11 mouse cellular contexts compared by ENCODE assay signal in genomic region chrX:143902300-143902699, GRCm38 (mm10). TPM values are rescaled to one million over a fixed set of nuclear protein-coding genes. Genes with fewer than 3 reads are reported as not detected.
DNase-seq lines count a peak whose midpoint lies in the region; ATAC-seq and TF ChIP-seq lines count a peak whose summit lies in the region.
"Had no signal": no experiment of that assay in that cellular context is flagged by ENCODE, and none has a peak within 500 bp of the region (broad histone marks: within the 10 kb centered on the region; RNA-seq: fewer than 3 reads in every experiment).

No protein-coding gene starts in this region.

- TF ChIP-seq POLR2A in cerebellum, adult 2 months (IDR thresholded peaks at IDR 0.05; ENCODE audit: borderline replicate concordance, insufficient read depth, low read length) = no peak

- H3K27me3 ChIP-seq in neural tube, embryonic 11.5 days (ENCODE audit: control insufficient read depth, insufficient read depth, low read length) = no peaks in the 10 kb centered on the region
- H3K27me3 ChIP-seq in hindbrain, embryonic 16.5 days (replicated peaks; ENCODE audit: control insufficient read depth, insufficient read depth, low read length) = no peaks in the 10 kb centered on the region
- peaks cover 4% of the 10 kb centered on the region; the same call in 1 of the 2 replicates for H3K27me3 ChIP-seq in midbrain, embryonic 12.5 days
- H3K27me3 ChIP-seq in heart, embryonic 10.5 days (ENCODE audit: insufficient read depth, poor library complexity, severe bottlenecking) = no peaks in the 10 kb centered on the region
- H3K27me3 ChIP-seq in cerebellum, adult 2 months (ENCODE audit: control insufficient read depth, insufficient read depth, low read length) = no peaks in the 10 kb centered on the region

- TF ChIP-seq CTCF in cerebellum, adult 2 months (IDR thresholded peaks at IDR 0.05; ENCODE audit: borderline replicate concordance, insufficient read depth, low read depth, low read length) = no peak

- ATAC-seq in neural tube, embryonic 11.5 days (ENCODE audit: insufficient read depth, low FRiP score, low TSS enrichment) = peak; percentile 70
- peak; percentile 83 for ATAC-seq in hindbrain, embryonic 16.5 days
- ATAC-seq in midbrain, embryonic 12.5 days (ENCODE audit: low FRiP score, low read depth) = peak; percentile 85
- ATAC-seq in megakaryocyte-erythroid progenitor cell, adult 5-6 weeks (replicated peaks; ENCODE audit: low FRiP score, low TSS enrichment, poor library complexity, severe bottlenecking) = no peak
- no peak for ATAC-seq in erythroid progenitor cell, adult 5-6 weeks (replicated peaks; ENCODE audit: low FRiP score, poor library complexity, severe bottlenecking)

- WGBS in neural tube, embryonic 11.5 days = 40% methylated on average over 8 of the region's 8 CpGs
- WGBS in hindbrain, embryonic 16.5 days = 31% methylated on average over 8 of the region's 8 CpGs
- WGBS in midbrain, embryonic 12.5 days = 37% methylated on average over 8 of the region's 8 CpGs
- WGBS in heart, embryonic 10.5 days = 51% methylated on average over 8 of the region's 8 CpGs
- WGBS in cerebellum, adult 2 months = 51% methylated on average over 8 of the region's 8 CpGs

- DNase-seq in neural tube, embryonic 11.5 days (ENCODE audit: low spot score) = peak; percentile 25
- no peak for DNase-seq in neural tube, embryonic 10.5 days (ENCODE audit: extremely low spot score, low spot score)
- DNase-seq in heart, embryonic 10.5 days (ENCODE audit: low spot score) = no peak
- no peak for DNase-seq in cerebellum, adult 2 months
- DNase-seq: gastrocnemius, postnatal 25 days; lung, adult 18-20 months had no signal

- no peaks in the 10 kb centered on the region for H3K4me1 ChIP-seq in neural tube, embryonic 11.5 days (ENCODE audit: control insufficient read depth, insufficient read depth, low read length)
- H3K4me1 ChIP-seq in hindbrain, embryonic 16.5 days (ENCODE audit: control insufficient read depth, insufficient read depth, low read depth, low read length) = peaks cover 6% of the 10 kb centered on the region
- peaks cover 5% of the 10 kb centered on the region for H3K4me1 ChIP-seq in midbrain, embryonic 12.5 days
- no peaks in the 10 kb centered on the region for H3K4me1 ChIP-seq in heart, embryonic 10.5 days
- no peaks in the 10 kb centered on the region for H3K4me1 ChIP-seq in cerebellum, adult 2 months (ENCODE audit: control insufficient read depth, insufficient read depth, low read length)

- H3K27ac ChIP-seq in neural tube, embryonic 11.5 days (ENCODE audit: low read depth, low read length) = peak overlapping the region; percentile 70; the same call in 1 of the 2 replicates
- H3K27ac ChIP-seq in hindbrain, embryonic 16.5 days (ENCODE audit: low read depth, low read length) = peak overlapping the region; percentile 42
- H3K27ac ChIP-seq in midbrain, embryonic 12.5 days (replicated peaks) = peak overlapping the region; percentile 81
- H3K27ac ChIP-seq in heart, embryonic 10.5 days = no peak overlapping the region
- H3K27ac ChIP-seq in cerebellum, adult 2 months (ENCODE audit: insufficient read depth, low read length) = no peak overlapping the region

- no peak overlapping the region; the same call in 1 of the 2 replicates for H3K9ac ChIP-seq in neural tube, embryonic 11.5 days (ENCODE audit: low read length)
- peak overlapping the region; percentile 17; the same call in 1 of the 2 replicates for H3K9ac ChIP-seq in hindbrain, embryonic 16.5 days (ENCODE audit: low read depth, low read length)
- H3K9ac ChIP-seq in midbrain, embryonic 12.5 days (replicated peaks) = 0 out of 2 replicates have a peak overlapping the region, but pooled peaks have one; percentile 31

- H3K4me2 ChIP-seq in neural tube, embryonic 11.5 days (ENCODE audit: low read depth) = no peak overlapping the region
- H3K4me2 ChIP-seq in hindbrain, embryonic 16.5 days (ENCODE audit: low read length) = peak overlapping the region; percentile 10; the same call in 1 of the 2 replicates
- H3K4me2 ChIP-seq in midbrain, embryonic 12.5 days (replicated peaks) = peak overlapping the region; percentile 32

- H3K4me3 ChIP-seq in neural tube, embryonic 11.5 days (ENCODE audit: low read depth, low read length) = no peak overlapping the region
- no peak overlapping the region for H3K4me3 ChIP-seq in hindbrain, embryonic 16.5 days (ENCODE audit: low read length)
- no peak overlapping the region for H3K4me3 ChIP-seq in midbrain, embryonic 12.5 days
- H3K4me3 ChIP-seq in heart, embryonic 10.5 days = no peak overlapping the region
- H3K4me3 ChIP-seq in cerebellum, adult 2 months (replicated peaks; ENCODE audit: insufficient read depth, low read depth, low read length) = no peak overlapping the region
- H3K4me3 ChIP-seq: myocyte had no signal

- no peaks in the 10 kb centered on the region for H3K9me3 ChIP-seq in neural tube, embryonic 11.5 days (ENCODE audit: control insufficient read depth, low read length)
- no peaks in the 10 kb centered on the region for H3K9me3 ChIP-seq in hindbrain, embryonic 16.5 days (ENCODE audit: control insufficient read depth, low read length)
- H3K9me3 ChIP-seq in midbrain, embryonic 12.5 days = no peaks in the 10 kb centered on the region
- H3K9me3 ChIP-seq in heart, embryonic 10.5 days = no peaks in the 10 kb centered on the region

- H3K36me3 ChIP-seq in neural tube, embryonic 11.5 days (ENCODE audit: control insufficient read depth, insufficient read depth, low read length) = no peaks in the 10 kb centered on the region
- no peaks in the 10 kb centered on the region for H3K36me3 ChIP-seq in hindbrain, embryonic 16.5 days (ENCODE audit: control insufficient read depth, insufficient read depth, low read length)
- no peaks in the 10 kb centered on the region for H3K36me3 ChIP-seq in midbrain, embryonic 12.5 days
- H3K36me3 ChIP-seq in heart, embryonic 10.5 days = no peaks in the 10 kb centered on the region

RNA-seq across cellular contexts. Expression of gene Dcx, which starts 30.8 kb away (rescaled TPM):
- polyA plus RNA-seq in neural tube, embryonic 11.5 days (2014; fragmentation: Nextera tagmentation; extraction: Ambion mirVana) = 160 and 182 TPM in 2 replicates
- 230 and 260 TPM in 2 replicates for polyA plus RNA-seq in hindbrain, embryonic 16.5 days (2015; fragmentation: Nextera tagmentation; extraction: Ambion mirVana)
- polyA plus RNA-seq in midbrain, embryonic 12.5 days (2016; fragmentation: Nextera tagmentation; extraction: Ambion mirVana) = 164 and 182 TPM in 2 replicates
- polyA plus RNA-seq in heart, embryonic 10.5 days (2016; fragmentation: Nextera tagmentation; extraction: Ambion mirVana) = 0.21 and 1.7 TPM in 2 replicates
- polyA plus RNA-seq in cerebellum, adult 2 months (2012; rRNA removed) = 2.5 and 2.8 TPM in 2 replicates
- not detected in 2 replicates for total RNA-seq in megakaryocyte-erythroid progenitor cell, adult 5-6 weeks (2014; fragmentation: Nextera tagmentation)
- not detected in 2 replicates for total RNA-seq in megakaryocyte-erythroid progenitor cell, adult 5-6 weeks (2017)
- total RNA-seq in erythroid progenitor cell, adult 5-6 weeks (2015; ENCODE audit: low replicate concordance) = not detected in 2 replicates
- total RNA-seq in erythroid progenitor cell, adult 5-6 weeks (2017; ENCODE audit: low replicate concordance) = not detected in 2 replicates

Comparison
In these comparisons a context has a peak if more than half of its experiments do, and no peak if none do; other contexts are left out.
1. ATAC-seq: peak in neural tube, embryonic 11.5 days (single experiment), hindbrain, embryonic 16.5 days (single experiment) and midbrain, embryonic 12.5 days (single experiment); none in megakaryocyte-erythroid progenitor cell, adult 5-6 weeks (single experiment) and erythroid progenitor cell, adult 5-6 weeks (single experiment).
2. H3K27ac ChIP-seq: peak in neural tube, embryonic 11.5 days (single experiment), hindbrain, embryonic 16.5 days (single experiment) and midbrain, embryonic 12.5 days (single experiment); none in heart, embryonic 10.5 days (single experiment) and cerebellum, adult 2 months (single experiment).
3. RNA of gene Dcx, which starts 30.8 kb away (polyA plus RNA-seq): 230 to 260 TPM in hindbrain, embryonic 16.5 days, 160 to 182 TPM in neural tube, embryonic 11.5 days and 164 to 182 TPM in midbrain, embryonic 12.5 days; 2.5 to 2.8 TPM in cerebellum, adult 2 months and 0.21 to 1.7 TPM in heart, embryonic 10.5 days; every median in the first group is over 10 times any median in the second.